Mouse (Mus musculus): ENCODE measurements at regions not wholly inside any gene's neighbourhood (a gene's known extent, or its start where the extent isn't known, plus 50 kb on each side); places are given as distances from the start of the nearest gene placed in this dataset.

GRCm38 (mm10) chr6:116998948-116999682 is 169.2 kb upstream of the Cxcl12 start:
- TF ChIP-seq POLR2A (IDR thresholded peaks at IDR 0.05; ENCODE audit: insufficient read depth, low read depth, low read length) (no peak), EP300 (IDR thresholded peaks at IDR 0.05; ENCODE audit: insufficient read depth, low read depth, low read length) (no peak)

Data from heart, adult 2 months (tissue).